Mouse (Mus musculus) liver (tissue): ENCODE measurements around the gene Xpo4.
"Not testable (repeated sequence)": the region's sequence is repeated elsewhere in the genome, so short reads cannot be mapped to it uniquely, and the experiment has no call there.

ENCODE experiments used
- DNase-seq: peaks from one replicate; pipeline ENCODE4 v3.0.0-alpha.2; 2020; ENCODE audit warnings: mixed read lengths

Xpo4 gene

GRCm38 (mm10) chr14:57679958-57680535 is 14.8 kb upstream of the Xpo4 start:
- peak; percentile 84 for DNase-seq

DNA sequence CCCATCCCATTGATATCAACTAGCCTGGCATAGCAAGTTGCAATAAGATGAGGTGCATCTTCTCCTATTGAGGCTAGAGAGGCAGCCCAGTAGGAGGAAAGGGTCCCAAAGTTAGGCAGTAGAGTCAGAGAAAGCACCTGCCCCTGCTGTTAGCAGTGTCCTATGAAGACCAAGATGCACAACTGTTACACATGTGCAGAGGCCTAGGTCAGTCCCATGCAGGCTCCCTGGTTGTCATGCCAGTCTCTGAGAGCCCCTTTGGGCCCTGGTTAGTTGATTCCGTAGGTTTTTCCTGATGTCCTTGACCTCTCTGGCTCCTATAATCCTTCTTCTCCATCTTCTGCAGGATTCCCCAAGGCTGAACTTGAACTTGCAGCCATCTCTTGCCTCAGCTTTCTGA is 14.3 kb upstream of the Xpo4 start:
- no peak for DNase-seq

DNA sequence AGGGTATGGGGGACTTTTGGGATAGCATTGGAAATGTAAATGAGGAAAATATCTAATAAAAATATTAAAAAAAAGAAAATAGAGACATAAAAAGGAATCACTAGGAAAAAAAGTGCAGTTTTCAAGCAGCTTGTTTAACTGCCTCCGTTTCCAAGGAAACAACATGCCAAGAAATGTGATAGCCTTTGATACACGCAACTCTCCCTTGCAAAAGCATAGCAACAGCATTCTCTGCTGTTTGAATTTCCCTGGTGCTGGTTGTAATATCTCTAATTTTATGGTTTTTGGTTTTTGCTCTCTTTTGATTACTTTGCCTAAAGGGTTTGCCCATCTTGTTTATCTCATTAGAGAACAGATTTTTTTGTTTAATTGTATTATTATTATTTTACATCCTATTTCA is 10.3 kb upstream of the Xpo4 start:
- DNase-seq, result no peak

GRCm38 (mm10) chr14:57665628-57665950 is 359 bp upstream of the Xpo4 start:
- DNase-seq, result no peak

DNA sequence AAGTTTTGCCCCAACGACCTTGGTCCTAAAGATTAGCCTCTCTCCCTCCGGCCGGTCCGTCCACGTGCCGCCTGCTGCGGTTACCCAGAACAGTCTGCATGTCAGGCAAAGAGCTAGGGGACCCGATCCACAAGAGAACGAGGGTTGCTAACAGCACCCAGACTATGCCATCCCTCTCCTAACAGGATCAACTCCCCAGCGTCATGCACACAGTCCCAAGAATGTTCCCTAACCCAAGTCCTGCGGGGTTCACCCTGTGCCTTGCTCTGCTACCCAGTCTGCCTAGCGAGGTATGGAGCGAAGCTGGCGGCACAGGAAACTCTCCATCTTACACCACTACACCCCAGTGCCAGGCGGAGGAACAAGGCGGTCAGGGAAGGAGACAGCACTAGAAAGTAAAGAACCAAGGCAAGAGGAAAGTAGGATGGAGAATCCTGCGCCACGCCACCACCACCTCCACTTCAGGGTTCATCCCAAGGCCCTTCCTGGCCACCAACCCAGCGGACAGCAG is 864 bp downstream of the Xpo4 start:
- DNase-seq, result peak; percentile 69

DNA sequence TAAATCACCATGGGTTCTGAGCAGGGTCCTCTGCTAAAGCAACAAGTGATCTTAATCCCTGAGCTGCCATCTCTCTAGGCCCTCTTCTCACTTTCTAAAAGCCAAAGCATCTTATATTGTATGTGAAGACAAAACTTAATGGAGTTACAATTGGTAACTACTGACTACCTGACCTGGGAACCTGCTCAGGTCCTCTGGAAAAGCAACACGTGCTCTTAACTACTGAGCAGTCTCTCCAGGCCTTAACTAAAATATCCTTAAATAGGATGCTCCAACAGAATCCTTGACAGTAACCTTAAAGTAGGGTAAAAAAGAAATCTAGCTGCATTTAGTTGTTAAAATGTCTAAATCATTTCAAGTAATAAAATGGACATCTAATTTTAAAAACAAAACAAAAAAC is 1.6 kb downstream of the Xpo4 start:
- DNase-seq, result no peak

- no peak for DNase-seq
These were observed 6.9 kb downstream of the Xpo4 start for GRCm38 (mm10) chr14:57658301-57658700.

- DNase-seq, result no peak
These were observed 7.7 kb downstream of the Xpo4 start for GRCm38 (mm10) chr14:57657500-57657899.

DNA sequence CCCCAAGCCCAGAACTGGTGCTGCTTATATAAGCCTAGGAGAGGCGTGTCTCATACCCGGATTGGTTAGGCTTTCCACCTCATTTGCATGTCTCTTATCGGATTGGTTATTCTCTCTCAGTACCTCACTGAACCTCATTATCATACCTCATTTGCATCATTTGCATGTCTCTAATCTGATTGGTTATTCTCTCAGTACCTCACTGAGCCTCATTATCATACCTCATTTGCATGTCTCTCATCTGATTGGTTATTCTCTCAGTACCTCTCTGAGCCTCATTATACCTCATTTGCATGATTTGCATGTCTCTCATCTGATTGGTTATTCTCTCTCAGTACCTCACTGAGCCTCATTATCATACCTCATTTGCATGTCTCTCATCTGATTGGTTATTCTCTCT is 8.7 kb downstream of the Xpo4 start:
- DNase-seq, result not testable (repeated sequence)

GRCm38 (mm10) chr14:57649501-57649900 is 15.7 kb downstream of the Xpo4 start:
- DNase-seq, result no peak

GRCm38 (mm10) chr14:57646155-57646554 is 19.1 kb downstream of the Xpo4 start:
- DNase-seq, result no peak

DNA sequence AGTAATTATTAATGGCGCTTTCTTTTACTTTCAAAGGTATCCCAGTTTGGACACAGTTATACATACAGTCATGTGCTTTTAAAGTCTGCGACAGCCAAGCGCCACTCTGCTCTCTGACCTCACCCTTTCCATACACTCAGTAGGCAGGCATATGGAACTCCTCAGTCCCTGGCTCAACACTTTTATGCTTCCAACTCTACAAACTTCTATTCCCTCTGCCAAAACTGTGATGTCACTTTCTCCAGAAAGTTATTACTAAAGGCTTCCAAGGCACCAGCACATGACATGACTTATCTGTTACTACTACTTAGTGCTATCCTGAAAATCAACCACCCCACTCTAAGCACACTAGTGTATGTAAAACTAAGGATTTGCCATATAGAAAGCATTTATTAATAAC is 26.1 kb downstream of the Xpo4 start:
- DNase-seq, result no peak

- no peak for DNase-seq
These were observed 31.1 kb downstream of the Xpo4 start for GRCm38 (mm10) chr14:57634141-57634540.

DNA sequence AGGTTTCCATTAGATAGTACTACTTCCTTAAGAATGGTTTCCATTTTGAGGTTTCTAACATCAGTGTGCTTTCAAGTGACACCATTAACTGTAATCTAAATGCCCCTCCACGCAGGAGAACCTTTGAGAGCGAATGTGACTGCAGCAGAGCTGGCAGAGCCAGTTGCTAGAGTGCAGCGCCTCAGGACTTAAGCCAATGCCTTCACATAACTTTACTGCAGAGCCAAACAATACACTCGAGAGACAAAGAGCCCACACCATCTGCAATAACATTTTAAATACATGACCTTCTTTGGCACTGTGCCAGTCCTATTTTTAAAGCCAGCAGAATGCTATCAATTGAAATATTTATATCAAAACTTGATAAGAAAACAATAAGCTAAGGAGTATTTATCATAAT is 35.6 kb downstream of the Xpo4 start:
- DNase-seq, result no peak

DNA sequence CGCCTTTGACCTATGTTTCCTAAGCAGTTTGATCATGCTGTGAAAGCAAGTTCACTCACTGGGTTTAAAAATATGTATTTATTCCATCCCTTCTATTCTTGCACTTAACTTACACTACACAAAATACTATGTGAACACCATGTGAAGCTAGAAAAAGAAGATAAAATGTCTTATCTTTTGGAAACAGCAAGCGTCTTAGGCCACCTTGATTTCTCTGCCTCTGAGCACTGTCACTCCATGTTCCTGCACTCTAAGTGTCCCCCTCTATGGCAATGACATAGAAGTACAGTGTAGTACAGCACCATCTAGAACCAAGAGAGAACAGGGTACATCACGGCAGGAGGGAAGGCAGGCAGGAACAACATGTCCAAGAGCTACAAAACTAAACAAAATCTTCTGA is 42.3 kb downstream of the Xpo4 start:
- DNase-seq, result no peak

GRCm38 (mm10) chr14:57621699-57622098 is 43.5 kb downstream of the Xpo4 start:
- no peak for DNase-seq

DNA sequence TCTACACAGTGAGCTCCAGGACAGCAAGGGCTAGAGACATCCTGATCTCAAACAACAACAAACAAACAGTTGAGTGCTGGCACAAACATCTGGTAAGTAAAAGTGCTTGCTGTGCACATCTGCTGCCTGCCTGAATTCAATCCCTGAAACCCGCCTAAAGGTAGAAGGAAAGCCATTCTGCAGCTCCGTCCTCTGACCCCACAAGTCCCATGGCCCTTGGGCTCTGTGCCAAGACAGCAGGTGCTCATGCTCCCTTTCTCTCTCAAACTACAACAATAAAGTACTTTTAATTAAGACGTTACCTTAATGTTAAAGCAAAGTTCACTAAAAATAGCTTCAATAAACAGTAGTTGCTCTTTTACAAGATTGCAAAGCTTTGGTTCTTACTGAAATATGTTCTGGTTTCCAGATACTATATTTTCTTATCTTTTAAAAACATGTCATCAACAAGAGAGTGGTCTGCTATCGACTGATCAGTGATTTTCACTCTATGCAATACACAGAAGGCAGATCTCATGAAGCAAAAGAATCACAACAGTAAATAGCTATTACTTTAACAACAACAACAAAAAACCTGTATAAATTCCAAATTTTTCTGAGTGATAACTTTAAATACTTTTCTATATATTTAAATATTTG is 44.5 kb downstream of the Xpo4 start:
- DNase-seq, result no peak

DNA sequence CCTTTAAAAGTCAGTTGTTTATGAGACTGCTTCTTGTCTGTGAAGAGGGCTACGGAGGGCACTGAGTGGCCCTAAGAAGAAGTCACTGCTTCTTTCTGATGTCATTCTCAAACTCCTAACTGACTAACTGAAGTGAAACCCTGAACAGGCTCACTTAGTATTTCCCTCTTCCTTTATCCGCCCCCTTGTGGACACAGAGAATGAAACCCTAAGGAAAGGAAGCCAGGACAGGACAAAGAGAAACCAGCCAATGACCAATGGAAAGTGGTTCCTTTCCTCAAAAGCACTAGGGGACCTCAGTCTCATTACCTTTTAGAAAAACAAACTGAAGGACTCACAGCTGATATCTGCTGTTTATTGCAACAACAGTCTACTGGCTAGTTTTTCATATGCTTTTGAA is 45.7 kb downstream of the Xpo4 start:
- no peak for DNase-seq

DNA sequence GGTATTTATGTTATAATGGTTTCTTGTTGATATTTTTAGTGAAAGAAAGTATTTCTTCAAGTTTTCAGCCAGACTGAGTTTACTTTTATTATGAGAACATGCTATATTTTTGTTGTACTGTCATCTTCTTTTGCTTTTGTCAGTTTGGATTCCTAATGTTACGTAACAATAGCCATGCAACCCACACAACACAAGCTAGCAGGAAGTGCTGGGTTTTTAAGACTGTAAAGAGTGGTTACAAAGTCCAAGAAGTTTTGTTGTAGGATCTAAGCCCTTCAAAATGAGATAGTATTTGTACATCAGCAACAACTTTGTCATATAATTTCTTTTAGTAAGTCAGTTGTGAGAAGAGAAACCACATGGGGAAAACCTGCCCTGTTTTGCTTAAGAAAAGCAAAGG is 47.6 kb downstream of the Xpo4 start:
- DNase-seq, result no peak

DNA sequence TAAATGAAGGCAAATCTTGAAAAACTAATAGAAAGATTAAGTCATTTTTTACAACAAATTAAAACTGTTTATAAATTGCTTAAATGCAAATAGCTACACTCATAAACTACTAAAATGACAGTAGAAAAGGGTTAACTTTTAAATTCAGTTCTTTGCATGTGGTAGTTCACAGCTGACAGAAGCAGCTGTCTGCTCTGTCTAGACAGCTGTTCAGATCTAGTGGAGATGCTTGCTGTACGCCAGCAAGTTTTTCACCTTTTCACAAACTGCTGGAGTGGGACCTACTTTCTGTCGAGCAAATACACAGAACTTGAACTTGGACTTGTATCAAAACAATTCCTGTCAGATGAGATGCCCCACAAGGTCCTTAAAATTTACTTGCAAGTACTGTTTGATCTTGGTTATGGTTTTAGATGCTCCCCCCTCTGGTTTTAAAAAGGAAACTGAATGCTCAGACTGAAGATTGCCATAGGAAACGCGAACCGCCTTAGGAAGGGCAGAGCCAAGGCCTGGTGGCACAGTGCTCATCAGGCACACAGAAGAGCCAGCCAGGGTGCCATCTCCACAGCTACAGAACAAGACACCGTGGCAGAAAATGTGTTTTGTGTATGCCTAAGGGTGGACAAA is 48.8 kb downstream of the Xpo4 start:
- no peak for DNase-seq

DNA sequence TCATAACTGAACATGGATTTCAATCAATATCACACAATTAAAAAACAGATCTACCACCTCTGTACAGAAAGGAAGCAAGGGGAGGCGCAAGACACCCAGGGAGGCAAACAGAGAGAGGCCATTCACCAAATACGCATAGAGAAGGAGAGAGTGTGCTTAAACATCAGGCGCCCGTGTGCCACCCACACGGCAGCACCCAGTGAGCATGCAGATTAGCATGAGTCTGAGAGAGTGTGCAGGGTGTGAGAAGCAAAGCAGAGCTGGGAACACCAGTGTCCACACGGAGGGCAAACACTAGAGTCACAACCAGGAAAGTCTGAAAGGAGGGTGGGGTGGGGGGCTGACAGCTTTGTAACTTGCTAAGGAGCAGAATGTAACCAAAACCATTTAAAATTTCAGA is 49.4 kb downstream of the Xpo4 start:
- DNase-seq, result no peak

GRCm38 (mm10) chr14:57611034-57611433 is 54.2 kb downstream of the Xpo4 start:
- DNase-seq, result no peak

DNA sequence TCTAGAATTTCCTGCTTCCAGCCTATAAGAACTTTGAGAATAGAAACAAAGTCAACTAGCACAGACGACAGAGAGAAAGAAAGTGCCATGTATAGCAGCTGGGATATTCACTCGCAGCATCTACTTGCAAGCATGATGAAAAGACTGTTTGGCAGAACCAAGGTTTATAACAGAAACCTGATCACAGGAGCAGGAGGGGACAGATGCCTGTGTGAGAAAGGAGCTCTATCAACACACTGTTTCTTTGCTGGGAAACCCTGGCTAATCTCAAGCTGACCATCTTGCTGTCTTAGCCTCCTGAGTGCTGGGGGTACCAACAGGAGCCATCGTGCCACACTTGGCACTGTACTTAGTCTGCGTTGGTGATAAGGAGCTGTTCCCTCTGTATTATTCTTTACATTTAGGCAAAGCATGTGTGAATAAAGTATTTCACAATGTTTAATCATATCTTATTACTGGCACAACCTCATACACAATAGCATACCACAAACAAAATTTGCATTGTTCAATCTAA is 55.4 kb downstream of the Xpo4 start:
- DNase-seq, result no peak

DNA sequence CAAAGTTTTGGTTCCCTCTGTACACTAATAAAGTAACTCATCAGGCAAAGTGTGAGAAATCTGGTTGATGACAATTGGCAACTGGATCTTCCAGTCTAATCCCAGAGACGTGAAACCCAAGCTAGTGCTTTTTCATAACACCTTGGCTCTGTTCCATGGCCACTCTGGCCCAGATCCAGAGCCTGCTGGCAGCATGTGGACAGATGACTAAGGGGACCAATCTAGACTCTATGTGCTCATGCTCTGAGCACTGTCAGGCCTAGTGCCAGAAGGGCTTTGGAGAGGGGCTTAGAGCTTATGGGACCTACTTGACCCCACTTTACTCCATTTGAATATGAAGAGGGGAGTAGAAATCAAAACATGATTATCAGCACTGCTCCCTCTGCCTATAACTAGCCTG is 57.7 kb downstream of the Xpo4 start:
- DNase-seq, result peak; percentile 33
